Mouse (Mus musculus) gastrocnemius, postnatal 36 days (tissue): ENCODE data around the gene Fgfr2. TPM values are rescaled to one million over a fixed set of nuclear protein-coding genes. Genes with fewer than 3 reads are reported as not detected.

Source experiments
- DNase-seq, 2 experiments: peaks; one replicate each; pipeline ENCODE4 v3.0.0; 2022
- intact Hi-C: fragments of 180-260 bp; cut with DNase I; formaldehyde crosslinking; loops from one replicate; pipeline ENCODE4 v1.15.1; 2025
- total RNA-seq, 2 experiments: library from RNA; stranded (reverse); gene quantifications; 2 replicates each; pipeline ENCODE4 v1.2.3; 2021

Gene Fgfr2
- total RNA-seq, 2 experiments from 2014 or later, result 0.28 to 0.49 TPM

DNA sequence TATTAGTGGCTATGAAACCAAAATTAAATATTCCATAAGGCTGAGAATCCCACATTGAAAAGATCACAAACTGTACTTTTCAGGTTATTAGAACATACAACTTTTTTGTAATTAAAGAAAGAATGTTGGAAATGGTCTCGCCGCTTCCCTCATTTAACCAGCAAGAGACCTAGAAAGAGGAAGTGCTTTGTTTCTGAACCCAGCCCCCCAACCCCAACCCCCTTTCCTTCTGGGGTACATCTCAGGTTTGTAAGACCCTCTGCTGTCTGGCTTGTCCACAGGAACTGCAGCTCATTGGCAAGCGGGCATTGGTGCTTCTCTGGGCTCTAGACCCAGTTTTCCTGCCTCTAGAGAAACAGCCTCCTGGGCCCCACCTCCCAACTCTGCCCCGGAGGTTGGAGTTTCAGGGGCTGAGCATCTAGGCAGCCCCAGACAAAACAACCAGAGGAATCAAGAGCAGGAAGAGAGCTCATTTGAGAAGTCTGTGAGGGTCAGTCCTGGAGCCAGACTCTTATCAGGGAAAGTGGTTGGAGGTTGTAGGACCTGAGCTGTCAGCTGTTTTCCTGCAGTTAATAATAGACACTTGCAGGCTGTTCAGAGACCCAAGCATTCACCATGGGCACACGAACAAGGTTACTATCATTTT is 2174.5 kb downstream of the Fgfr2 start:
- no peak for DNase-seq
- intact Hi-C loops, result no loop called here

- intact Hi-C loops, result no loop called here
- DNase-seq, result no peak
These were observed 2176.8 kb downstream of the Fgfr2 start for GRCm38 (mm10) chr7:130946303-130946702.

GRCm38 (mm10) chr7:130945730-130946129 is 2177.4 kb downstream of the Fgfr2 start:
- DNase-seq, result no peak
- intact Hi-C loops, result no loop called here

- intact Hi-C loops, result no loop called here
- no peak for DNase-seq
These were observed 2178.2 kb downstream of the Fgfr2 start for GRCm38 (mm10) chr7:130944766-130945475.

DNA sequence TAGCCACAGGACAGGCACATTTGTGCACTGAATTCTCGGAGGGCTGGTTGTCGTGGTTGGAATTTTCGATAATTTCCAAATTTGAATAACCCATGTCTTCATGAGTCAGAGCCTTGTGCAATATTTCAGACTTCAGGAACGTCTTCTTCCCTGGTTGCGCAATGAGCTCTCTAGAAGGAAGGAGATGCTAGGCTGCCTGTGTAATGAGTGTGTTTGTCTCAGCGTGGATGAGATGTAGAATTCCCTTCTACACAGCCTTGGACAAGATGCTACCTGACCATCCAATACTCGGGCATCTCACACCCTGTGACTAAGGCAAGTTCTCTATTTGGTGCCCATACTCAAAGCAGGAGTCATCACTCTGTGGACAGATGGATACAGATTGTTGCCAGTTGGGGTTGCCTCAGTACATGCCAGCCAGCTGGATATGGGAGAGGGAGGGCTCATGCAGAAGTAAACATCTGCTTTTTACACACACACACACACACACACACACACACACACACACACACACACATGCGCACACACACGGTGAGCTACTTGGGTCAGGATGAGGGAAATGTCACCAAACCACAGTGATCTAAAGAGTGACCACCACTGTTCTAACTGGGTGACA is 2179.8 kb downstream of the Fgfr2 start:
- peak in 1 of 2 experiments; percentile 11 for DNase-seq
- intact Hi-C loops, result no loop called here

DNA sequence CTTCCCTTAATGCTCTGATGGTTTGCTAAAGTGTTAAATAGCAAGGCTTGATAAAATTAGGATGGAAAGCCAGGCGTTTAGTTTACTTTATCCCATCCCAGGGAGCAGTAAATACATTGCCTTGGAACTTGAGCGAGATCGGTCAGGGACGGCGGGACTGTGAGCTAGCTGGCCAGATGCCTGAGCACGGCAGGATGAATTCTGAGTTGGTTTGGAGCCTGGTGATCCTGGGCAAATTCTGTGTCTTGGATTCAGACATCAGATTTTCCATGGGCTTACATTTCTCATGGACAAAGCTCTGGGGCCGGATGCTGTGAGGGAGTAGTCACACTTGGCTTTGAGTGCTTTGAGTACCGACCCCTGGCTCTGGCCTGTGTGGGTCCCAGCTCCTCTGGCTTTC is 2182.4 kb downstream of the Fgfr2 start:
- intact Hi-C loops, result no loop called here
- DNase-seq, result no peak

DNA sequence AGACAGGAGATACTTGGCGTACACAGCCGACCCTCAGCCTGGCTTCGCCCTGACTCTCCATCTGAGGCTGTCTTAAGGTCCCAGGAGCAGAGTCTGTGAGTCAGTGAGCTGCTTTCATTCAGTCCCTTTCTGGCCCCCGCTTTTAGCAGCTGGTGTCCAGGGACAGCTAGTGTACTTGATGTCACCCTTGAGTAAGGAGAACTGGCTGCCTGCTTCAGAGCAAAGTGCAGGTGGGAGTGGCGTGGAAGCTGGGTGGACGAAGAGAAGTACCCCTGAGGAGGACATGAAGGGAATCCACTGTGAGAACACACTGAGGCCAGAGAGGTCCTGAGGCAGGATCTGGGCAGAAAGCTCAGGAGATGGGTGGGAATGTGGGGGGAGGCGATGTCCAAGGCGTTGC is 2184.3 kb downstream of the Fgfr2 start:
- DNase-seq, result no peak
- intact Hi-C loops, result no loop called here

- DNase-seq, result no peak
- intact Hi-C loops, result no loop called here
These were observed 2185.1 kb downstream of the Fgfr2 start for GRCm38 (mm10) chr7:130938005-130938404.

- peak; percentile 12 to 30 for DNase-seq
- intact Hi-C loops, result loop anchor here (2.0 kb wide), 1 partner anchor 35 kb away; no protein-coding TSS in a partner anchor
These were observed 2185.8 kb downstream of the Fgfr2 start for GRCm38 (mm10) chr7:130937266-130937841.

- DNase-seq, result peak; percentile 47 to 61
- intact Hi-C loops, result loop anchor here (2.0 kb wide), 1 partner anchor 36 kb away; no protein-coding TSS in a partner anchor
These were observed 2186.6 kb downstream of the Fgfr2 start for GRCm38 (mm10) chr7:130936472-130936951.

DNA sequence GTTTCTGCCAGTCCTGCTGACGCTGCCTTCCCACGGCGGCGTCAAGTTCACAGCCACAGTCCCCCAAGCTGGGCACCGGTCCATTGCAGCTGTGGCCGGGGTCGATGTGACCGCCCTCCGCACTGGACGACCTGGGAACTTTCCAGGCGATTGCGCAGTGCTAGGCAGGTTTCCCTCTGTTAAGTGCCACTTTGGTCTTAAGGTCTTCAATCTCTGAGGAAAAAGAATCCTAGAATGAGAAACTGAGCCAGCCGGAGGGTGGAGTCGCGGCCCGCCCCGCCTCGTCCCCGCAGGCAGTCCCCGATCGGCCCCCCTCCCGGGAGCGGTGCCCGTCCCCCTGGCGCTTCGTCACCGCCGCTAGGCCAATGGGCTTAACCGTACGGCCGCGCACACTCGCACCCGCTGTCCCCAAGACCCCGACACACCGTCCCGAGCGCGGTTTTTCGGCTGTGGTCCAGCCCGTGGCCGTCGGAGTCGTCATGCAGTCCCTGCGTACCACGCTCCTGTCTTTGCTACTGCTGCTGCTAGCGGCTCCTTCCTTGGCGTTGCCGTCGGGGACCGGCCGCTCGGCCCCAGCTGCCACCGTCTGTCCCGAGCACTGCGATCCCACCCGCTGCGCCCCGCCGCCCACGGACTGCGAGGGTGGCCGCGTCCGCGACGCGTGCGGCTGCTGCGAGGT is 2187.2 kb downstream of the Fgfr2 start, which contains the start of gene Htra1:
Gene Htra1, plus strand, starts transcription at position 319 of the 679 bp plus-strand sequence.
- intact Hi-C loops, result loop anchor here (2.0 kb wide), 1 partner anchor 37 kb away; no protein-coding TSS in a partner anchor
- DNase-seq, result peak; percentile 80 to 82

DNA sequence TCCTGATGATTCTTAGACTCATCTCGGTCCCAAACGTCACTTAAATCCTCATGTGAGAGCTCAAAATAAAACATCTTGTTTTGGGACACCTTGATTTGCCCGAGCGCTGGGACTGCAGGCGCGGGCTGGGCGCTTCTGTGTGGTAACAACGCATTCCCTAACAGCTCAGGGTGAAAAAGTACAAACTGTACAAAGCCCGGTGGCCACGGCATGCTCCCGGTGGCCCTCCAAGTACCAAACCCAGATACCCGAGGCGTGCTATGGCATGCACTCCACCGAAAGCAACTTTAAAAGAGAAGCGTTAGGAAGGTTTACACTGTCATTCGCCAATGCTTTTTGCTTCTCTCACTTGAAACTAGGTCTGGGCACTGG is 2187.7 kb downstream of the Fgfr2 start:
- intact Hi-C loops, result no loop called here
- no peak for DNase-seq

GRCm38 (mm10) chr7:130934654-130935053 is 2188.5 kb downstream of the Fgfr2 start:
- intact Hi-C loops, result no loop called here

GRCm38 (mm10) chr7:130932921-130933320 is 2190.2 kb downstream of the Fgfr2 start:
- DNase-seq, result no peak
- intact Hi-C loops, result no loop called here

More at GRCm38 (mm10) chr7:130934654-130935053, 2188.5 kb downstream of the Fgfr2 start:
- DNase-seq, result no peak

DNA sequence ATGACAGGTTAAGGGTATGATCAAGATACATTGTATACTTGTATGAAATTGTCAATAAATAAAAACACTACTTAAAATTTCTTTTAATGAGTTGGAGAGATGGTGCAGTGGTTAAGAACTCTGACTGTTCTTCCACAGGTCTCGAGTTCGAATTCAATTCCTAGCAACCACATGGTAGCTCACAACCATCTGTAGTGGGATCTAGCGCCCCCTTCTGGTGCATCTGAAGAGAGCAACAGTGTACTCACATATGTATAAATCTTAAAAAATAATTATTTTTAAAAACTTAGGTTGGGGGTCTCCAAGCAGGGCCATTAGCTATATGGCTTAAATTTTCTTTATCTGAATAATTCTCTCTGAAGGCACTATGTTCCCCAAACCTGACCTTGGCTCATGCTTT is 2192.7 kb downstream of the Fgfr2 start:
- intact Hi-C loops, result no loop called here
- peak in 1 of 2 experiments; percentile 2 for DNase-seq

GRCm38 (mm10) chr7:130922981-130923731 is 2200.0 kb downstream of the Fgfr2 start:
- no peak for DNase-seq
- intact Hi-C loops, result loop anchor here (10.0 kb wide), 1 partner anchor 122 kb away; no protein-coding TSS in a partner anchor

- intact Hi-C loops, result no loop called here
- no peak for DNase-seq
These were observed 2204.9 kb downstream of the Fgfr2 start for GRCm38 (mm10) chr7:130918260-130918659.

GRCm38 (mm10) chr7:130914693-130915363 is 2208.3 kb downstream of the Fgfr2 start:
- DNase-seq, result no peak
- intact Hi-C loops, result loop anchor here (2.0 kb wide), 2 partner anchors 86 to 144 kb away; no protein-coding TSS in a partner anchor

- intact Hi-C loops, result no loop called here
These were observed 2212.3 kb downstream of the Fgfr2 start for GRCm38 (mm10) chr7:130910841-130911240.

More at GRCm38 (mm10) chr7:130910841-130911240, 2212.3 kb downstream of the Fgfr2 start:
- DNase-seq, result no peak
